Mouse (Mus musculus) neural tube, embryonic 14.5 days (tissue): Measurements from ENCODE around the gene Gadd45b. TPM values are rescaled to one million over a fixed set of nuclear protein-coding genes. Genes with fewer than 3 reads are reported as not detected.
A peak's percentile ranks its signal among the peaks of the same experiment; 100 is the strongest.

ENCODE experiments used
- ATAC-seq: fragments of 200-750 bp; cut with Nextera tagmentation; 2 replicates; pipeline ENCODE4 v1.8.0; 2017; ENCODE audit warnings: low read depth, mild to moderate bottlenecking, moderate TSS enrichment, moderate library complexity
- H3K27ac ChIP-seq: fragments of 300-500 bp; sonication (generic); 2 replicates; pipeline ENCODE4 v1.5.1; 2014; ENCODE audit warnings: low read depth, mild to moderate bottlenecking, control low read depth, low read length, moderate library complexity, mixed read lengths
- H3K27me3 ChIP-seq: fragments of 300-500 bp; sonication (generic); 2 replicates; pipeline ENCODE4 v1.6.1; 2014; ENCODE audit warnings: low read length; ENCODE audit not compliant: control insufficient read depth, insufficient read depth
- H3K36me3 ChIP-seq: fragments of 300-500 bp; sonication (generic); 2 replicates; pipeline ENCODE4 v1.6.1; 2014; ENCODE audit warnings: low read length, mixed read lengths; ENCODE audit not compliant: control insufficient read depth, insufficient read depth
- H3K4me1 ChIP-seq: fragments of 300-500 bp; sonication (generic); 2 replicates; pipeline ENCODE4 v1.6.1; 2014; ENCODE audit warnings: low read length; ENCODE audit not compliant: control insufficient read depth, insufficient read depth
- H3K4me2 ChIP-seq: fragments of 300-500 bp; sonication (generic); 2 replicates; pipeline ENCODE4 v1.6.1; 2014; ENCODE audit warnings: mild to moderate bottlenecking, low read depth, low read length, control low read depth
- H3K4me3 ChIP-seq: fragments of 300-500 bp; sonication (generic); 2 replicates; pipeline ENCODE4 v1.5.1; 2014; ENCODE audit warnings: low read depth, low read length, control low read depth, mixed read lengths
- H3K9ac ChIP-seq: fragments of 300-500 bp; sonication (generic); replicated peaks from 2 replicates; pipeline ENCODE4 v1.6.1; 2014; ENCODE audit warnings: low read depth, mild to moderate bottlenecking, control low read depth, low read length, mixed read lengths
- H3K9me3 ChIP-seq: fragments of 300-500 bp; sonication (generic); 2 replicates; pipeline ENCODE4 v1.6.1; 2016; ENCODE audit warnings: low read length; ENCODE audit not compliant: control insufficient read depth
- WGBS: fragments of 180-500 bp; shearing (Covaris S2); extraction: QIAGEN DNeasy Blood & Tissue Kit; methylation state at CpG from one replicate; pipeline ENCODE4 v1.1.7; 2014; 5-methylcytosine and 5-hydroxymethylcytosine counted together
- polyA plus RNA-seq: library from polyadenylated mRNA; unstranded; fragments of >200 nt; fragmentation: Nextera tagmentation; extraction: Ambion mirVana; gene quantifications from 2 replicates; pipeline ENCODE4 v1.2.1, GENCODE M21; 2014

The Gadd45b gene
- polyA plus RNA-seq, 1 experiment from 2014 or later = 7.6 TPM

- H3K27me3 ChIP-seq = no peaks in the 10 kb centered on the region
- no peak overlapping the region for H3K4me2 ChIP-seq
- ATAC-seq = no peak
- WGBS = 59% methylated on average over 12 of the region's 12 CpGs
- H3K9me3 ChIP-seq = no peaks in the 10 kb centered on the region
- peaks cover 3% of the 10 kb centered on the region; the same call in 1 of the 2 replicates for H3K4me1 ChIP-seq
- no peak overlapping the region for H3K9ac ChIP-seq
- H3K4me3 ChIP-seq = no peak overlapping the region
- H3K36me3 ChIP-seq = no peaks in the 10 kb centered on the region
- H3K27ac ChIP-seq = no peak overlapping the region
These were observed 33.4 kb downstream of the Gadd45b start for GRCm38 (mm10) chr10:80963031-80963975.

GRCm38 (mm10) chr10:80966296-80966695, 36.4 kb downstream of the Gadd45b start:
- H3K36me3 ChIP-seq = no peaks in the 10 kb centered on the region
- no peak overlapping the region for H3K4me2 ChIP-seq
- H3K27me3 ChIP-seq = no peaks in the 10 kb centered on the region
- peaks cover 3% of the 10 kb centered on the region; the same call in 1 of the 2 replicates for H3K4me1 ChIP-seq
- H3K9me3 ChIP-seq = no peaks in the 10 kb centered on the region
- H3K27ac ChIP-seq = no peak overlapping the region
- 69% methylated on average over 12 of the region's 12 CpGs for WGBS
- no peak for ATAC-seq
- no peak overlapping the region for H3K9ac ChIP-seq
- no peak overlapping the region for H3K4me3 ChIP-seq

GRCm38 (mm10) chr10:80967101-80967656, 37.3 kb downstream of the Gadd45b start:
- Histone ChIP-seq H3K36me3 (no peaks in the 10 kb centered on the region), H3K4me2 (no peak overlapping the region), H3K4me3 (no peak overlapping the region), H3K9ac (no peak overlapping the region), H3K4me1 (peaks cover 3% of the 10 kb centered on the region; the same call in 1 of the 2 replicates), H3K9me3 (no peaks in the 10 kb centered on the region), H3K27ac (no peak overlapping the region), H3K27me3 (no peaks in the 10 kb centered on the region)
- ATAC-seq = no peak
- WGBS = 63% methylated on average over 3 of the region's 3 CpGs

- Histone ChIP-seq H3K27ac (no peak overlapping the region), H3K9ac (no peak overlapping the region), H3K36me3 (no peaks in the 10 kb centered on the region), H3K4me2 (no peak overlapping the region), H3K9me3 (no peaks in the 10 kb centered on the region), H3K4me1 (peaks cover 6% of the 10 kb centered on the region; the same call in 1 of the 2 replicates), H3K27me3 (no peaks in the 10 kb centered on the region), H3K4me3 (no peak overlapping the region)
- ATAC-seq = no peak
- WGBS = 88% methylated on average over 4 of the region's 4 CpGs
These were observed 38.2 kb downstream of the Gadd45b start for GRCm38 (mm10) chr10:80968106-80968505.

- no peak overlapping the region for H3K4me2 ChIP-seq
- ATAC-seq = no peak
- no peak overlapping the region for H3K9ac ChIP-seq
- H3K27me3 ChIP-seq = no peaks in the 10 kb centered on the region
- H3K4me1 ChIP-seq = peaks cover 6% of the 10 kb centered on the region; the same call in 1 of the 2 replicates
- 79% methylated on average over 3 of the region's 3 CpGs for WGBS
- no peak overlapping the region for H3K27ac ChIP-seq
- no peaks in the 10 kb centered on the region for H3K9me3 ChIP-seq
- H3K36me3 ChIP-seq = no peaks in the 10 kb centered on the region
- H3K4me3 ChIP-seq = no peak overlapping the region
These were observed 39.4 kb downstream of the Gadd45b start for GRCm38 (mm10) chr10:80969298-80969697.

GRCm38 (mm10) chr10:80970159-80970558, 40.3 kb downstream of the Gadd45b start:
- ATAC-seq = no peak
- no peaks in the 10 kb centered on the region for H3K27me3 ChIP-seq
- peaks cover 6% of the 10 kb centered on the region; the same call in 1 of the 2 replicates for H3K4me1 ChIP-seq
- H3K27ac ChIP-seq = no peak overlapping the region
- 85% methylated on average over 8 of the region's 8 CpGs for WGBS
- H3K36me3 ChIP-seq = no peaks in the 10 kb centered on the region
- H3K9me3 ChIP-seq = no peaks in the 10 kb centered on the region
- no peak overlapping the region for H3K4me2 ChIP-seq
- no peak overlapping the region for H3K9ac ChIP-seq
- no peak overlapping the region for H3K4me3 ChIP-seq

- WGBS = 74% methylated on average over 15 of the region's 15 CpGs
- no peaks in the 10 kb centered on the region for H3K9me3 ChIP-seq
- H3K4me2 ChIP-seq = no peak overlapping the region
- ATAC-seq = no peak
- no peaks in the 10 kb centered on the region for H3K36me3 ChIP-seq
- no peak overlapping the region for H3K27ac ChIP-seq
- H3K9ac ChIP-seq = no peak overlapping the region
- H3K4me3 ChIP-seq = no peak overlapping the region
- H3K4me1 ChIP-seq = peaks cover 6% of the 10 kb centered on the region; the same call in 1 of the 2 replicates
- no peaks in the 10 kb centered on the region for H3K27me3 ChIP-seq
These were observed 41.7 kb downstream of the Gadd45b start for GRCm38 (mm10) chr10:80971533-80971932.

GRCm38 (mm10) chr10:80972071-80972987, 42.5 kb downstream of the Gadd45b start:
- 49% methylated on average over 11 of the region's 11 CpGs for WGBS
- Histone ChIP-seq H3K9ac (no peak overlapping the region), H3K9me3 (no peaks in the 10 kb centered on the region), H3K4me1 (peaks cover 6% of the 10 kb centered on the region; the same call in 1 of the 2 replicates), H3K27ac (0 out of 2 replicates have a peak overlapping the region, but pooled peaks have one; percentile 16), H3K4me2 (no peak overlapping the region), H3K27me3 (no peaks in the 10 kb centered on the region), H3K36me3 (no peaks in the 10 kb centered on the region), H3K4me3 (no peak overlapping the region)
- no peak for ATAC-seq
